Mouse (Mus musculus) hindbrain, embryonic 11.5 days (tissue): Measurements from ENCODE around the gene Slc17a1. TPM values are rescaled to one million over a fixed set of nuclear protein-coding genes. Genes with fewer than 3 reads are reported as not detected.

Source experiments
- ATAC-seq: fragments of 200-750 bp; cut with Nextera tagmentation; 2 replicates; pipeline ENCODE4 v1.8.0; 2017; ENCODE audit warnings: mild to moderate bottlenecking, moderate TSS enrichment, moderate library complexity; ENCODE audit not compliant: low FRiP score
- DNase-seq: peaks from one replicate; pipeline ENCODE4 v3.0.0-alpha.2; 2015; ENCODE audit warnings: low spot score
- H3K27ac ChIP-seq: fragments of 300-500 bp; sonication (generic); 2 replicates; pipeline ENCODE4 v1.5.1; 2014; ENCODE audit warnings: mild to moderate bottlenecking, low read depth, low read length
- H3K27me3 ChIP-seq: fragments of 300-500 bp; sonication (generic); 2 replicates; pipeline ENCODE4 v1.6.1; 2014; ENCODE audit warnings: mild to moderate bottlenecking, low read length, moderate library complexity, mixed read lengths; ENCODE audit not compliant: control insufficient read depth, insufficient read depth
- H3K36me3 ChIP-seq: fragments of 300-500 bp; sonication (generic); 2 replicates; pipeline ENCODE4 v1.6.1; 2014; ENCODE audit warnings: mild to moderate bottlenecking, low read length, moderate library complexity, mixed read lengths; ENCODE audit not compliant: control insufficient read depth, insufficient read depth
- H3K4me1 ChIP-seq: fragments of 300-500 bp; sonication (generic); replicated peaks from 2 replicates; pipeline ENCODE4 v1.6.1; 2014; ENCODE audit warnings: low read length, mixed read lengths; ENCODE audit not compliant: control insufficient read depth, insufficient read depth
- H3K4me2 ChIP-seq: fragments of 300-500 bp; sonication (generic); replicated peaks from 2 replicates; pipeline ENCODE4 v1.6.1; 2014; ENCODE audit warnings: mild to moderate bottlenecking, low read depth, low read length
- H3K4me3 ChIP-seq: fragments of 300-500 bp; sonication (generic); 2 replicates; pipeline ENCODE4 v1.5.1; 2014; ENCODE audit warnings: low read depth, low read length
- H3K9ac ChIP-seq: fragments of 300-500 bp; sonication (generic); 2 replicates; pipeline ENCODE4 v1.6.1; 2014; ENCODE audit warnings: low read depth, low read length
- H3K9me3 ChIP-seq: fragments of 300-500 bp; sonication (generic); 2 replicates; pipeline ENCODE4 v1.6.1; 2016; ENCODE audit warnings: low read length; ENCODE audit not compliant: control insufficient read depth
- WGBS: fragments of 180-500 bp; shearing (Covaris S2); extraction: QIAGEN DNeasy Blood & Tissue Kit; methylation state at CpG from one replicate; pipeline ENCODE4 v1.1.7; 2014; 5-methylcytosine and 5-hydroxymethylcytosine counted together
- polyA plus RNA-seq: library from polyadenylated mRNA; unstranded; fragments of >200 nt; fragmentation: Nextera tagmentation; extraction: Ambion mirVana; gene quantifications from 2 replicates; pipeline ENCODE4 v1.2.1, GENCODE M21; 2014

Gene Slc17a1
- polyA plus RNA-seq, 1 experiment from 2014 or later = not detected

- Histone ChIP-seq H3K36me3 (no peaks in the 10 kb centered on the region), H3K27ac (no peak overlapping the region), H3K27me3 (no peaks in the 10 kb centered on the region), H3K4me2 (no peak overlapping the region), H3K4me1 (no peaks in the 10 kb centered on the region), H3K4me3 (no peak overlapping the region), H3K9me3 (no peaks in the 10 kb centered on the region), H3K9ac (no peak overlapping the region)
- WGBS = 82% methylated on average over 5 of the region's 5 CpGs
- DNase-seq (no peak), ATAC-seq (no peak)
Observed at GRCm38 (mm10) chr13:23910121-23910520, 42.6 kb downstream of the Slc17a1 start.

GRCm38 (mm10) chr13:23911335-23911734 lies 43.8 kb downstream of the Slc17a1 start:
- H3K36me3 ChIP-seq = no peaks in the 10 kb centered on the region
- H3K4me3 ChIP-seq = no peak overlapping the region
- H3K4me2 ChIP-seq = no peak overlapping the region
- 87% methylated on average over 5 of the region's 5 CpGs for WGBS
- H3K27me3 ChIP-seq = no peaks in the 10 kb centered on the region
- no peaks in the 10 kb centered on the region for H3K9me3 ChIP-seq
- DNase-seq (no peak), ATAC-seq (no peak)
- no peaks in the 10 kb centered on the region for H3K4me1 ChIP-seq
- no peak overlapping the region for H3K9ac ChIP-seq
- no peak overlapping the region for H3K27ac ChIP-seq

- no peak overlapping the region for H3K27ac ChIP-seq
- H3K4me2 ChIP-seq = no peak overlapping the region
- no peaks in the 10 kb centered on the region for H3K4me1 ChIP-seq
- no peaks in the 10 kb centered on the region for H3K9me3 ChIP-seq
- ATAC-seq (no peak), DNase-seq (no peak)
- 62% methylated on average over 6 of the region's 6 CpGs for WGBS
- no peaks in the 10 kb centered on the region for H3K27me3 ChIP-seq
- H3K36me3 ChIP-seq = no peaks in the 10 kb centered on the region
- no peak overlapping the region for H3K9ac ChIP-seq
- H3K4me3 ChIP-seq = no peak overlapping the region
Observed at GRCm38 (mm10) chr13:23913791-23914306, 46.3 kb downstream of the Slc17a1 start.

- no peak within 1 kb of the TSS for H3K27ac ChIP-seq
- H3K9ac ChIP-seq = no peak within 1 kb of the TSS
- no peaks in the 10 kb centered on the region for H3K9me3 ChIP-seq
- H3K4me2 ChIP-seq = no peak within 1 kb of the TSS
- H3K27me3 ChIP-seq = no peaks in the 10 kb centered on the region
- no peak within 1 kb of the TSS for H3K4me3 ChIP-seq
- no peak for ATAC-seq
- DNase-seq = no peak
- no peaks in the 10 kb centered on the region for H3K4me1 ChIP-seq
- H3K36me3 ChIP-seq = no peaks in the 10 kb centered on the region
- WGBS = 79% methylated on average over 9 of the region's 9 CpGs
Observed at GRCm38 (mm10) chr13:23914376-23915167, 47.0 kb downstream of the Slc17a1 start, which contains the start of gene Slc17a4. TSS of gene Slc17a4 (minus strand) at chr13:23915009.

GRCm38 (mm10) chr13:23916132-23916531 lies 48.6 kb downstream of the Slc17a1 start:
- no peak for ATAC-seq
- H3K4me3 ChIP-seq = no peak overlapping the region
- H3K27me3 ChIP-seq = no peaks in the 10 kb centered on the region
- no peaks in the 10 kb centered on the region for H3K36me3 ChIP-seq
- DNase-seq = no peak
- 76% methylated on average over 1 of the region's 1 CpGs for WGBS
- H3K27ac ChIP-seq = no peak overlapping the region
- no peak overlapping the region for H3K4me2 ChIP-seq
- no peak overlapping the region for H3K9ac ChIP-seq
- H3K4me1 ChIP-seq = no peaks in the 10 kb centered on the region
- no peaks in the 10 kb centered on the region for H3K9me3 ChIP-seq

GRCm38 (mm10) chr13:23917674-23918073 lies 50.1 kb downstream of the Slc17a1 start:
- H3K27ac ChIP-seq = no peak overlapping the region
- H3K9ac ChIP-seq = no peak overlapping the region
- H3K4me1 ChIP-seq = no peaks in the 10 kb centered on the region
- DNase-seq (no peak), ATAC-seq (no peak)
- H3K27me3 ChIP-seq = no peaks in the 10 kb centered on the region
- H3K9me3 ChIP-seq = no peaks in the 10 kb centered on the region
- no peaks in the 10 kb centered on the region for H3K36me3 ChIP-seq
- WGBS = 82% methylated on average over 4 of the region's 4 CpGs
- no peak overlapping the region for H3K4me3 ChIP-seq
- H3K4me2 ChIP-seq = no peak overlapping the region

- Histone ChIP-seq H3K4me2 (no peak overlapping the region), H3K27ac (no peak overlapping the region), H3K27me3 (no peaks in the 10 kb centered on the region), H3K4me3 (no peak overlapping the region), H3K36me3 (no peaks in the 10 kb centered on the region), H3K4me1 (no peaks in the 10 kb centered on the region), H3K9me3 (no peaks in the 10 kb centered on the region), H3K9ac (no peak overlapping the region)
- 75% methylated on average over 2 of the region's 2 CpGs for WGBS
- DNase-seq = no peak
- ATAC-seq = no peak
Observed at GRCm38 (mm10) chr13:23925792-23926191, 58.2 kb downstream of the Slc17a1 start.

- no peak overlapping the region for H3K4me3 ChIP-seq
- H3K9ac ChIP-seq = no peak overlapping the region
- 80% methylated on average over 3 of the region's 3 CpGs for WGBS
- DNase-seq (no peak), ATAC-seq (no peak)
- H3K27me3 ChIP-seq = no peaks in the 10 kb centered on the region
- no peaks in the 10 kb centered on the region for H3K4me1 ChIP-seq
- no peaks in the 10 kb centered on the region for H3K9me3 ChIP-seq
- no peak overlapping the region for H3K27ac ChIP-seq
- H3K36me3 ChIP-seq = no peaks in the 10 kb centered on the region
- H3K4me2 ChIP-seq = no peak overlapping the region
Observed at GRCm38 (mm10) chr13:23928637-23929036, 61.1 kb downstream of the Slc17a1 start.

GRCm38 (mm10) chr13:23930461-23930860 lies 62.9 kb downstream of the Slc17a1 start:
- Histone ChIP-seq H3K36me3 (no peaks in the 10 kb centered on the region), H3K27me3 (no peaks in the 10 kb centered on the region), H3K4me3 (no peak overlapping the region), H3K9ac (no peak overlapping the region), H3K27ac (no peak overlapping the region), H3K4me2 (no peak overlapping the region), H3K9me3 (no peaks in the 10 kb centered on the region), H3K4me1 (no peaks in the 10 kb centered on the region)
- no peak for ATAC-seq
- 96% methylated on average over 9 of the region's 9 CpGs for WGBS
- no peak for DNase-seq
